Mouse (Mus musculus) liver, adult 2 months (tissue): ENCODE results near the gene Prickle1.

Experiments
- CTCF ChIP-seq: fragments of 200-500 bp; IDR thresholded peaks from 2 replicates; pipeline ENCODE4 v1.5.1; 2011; ENCODE audit warnings: low read depth, low read length, control low read depth
- POLR2A ChIP-seq: fragments of 200-500 bp; IDR thresholded peaks from 2 replicates; pipeline ENCODE4 v1.6.1; 2011; ENCODE audit warnings: low read length, control low read depth; ENCODE audit not compliant: insufficient read depth; ENCODE audit errors: extremely low read depth

DNA sequence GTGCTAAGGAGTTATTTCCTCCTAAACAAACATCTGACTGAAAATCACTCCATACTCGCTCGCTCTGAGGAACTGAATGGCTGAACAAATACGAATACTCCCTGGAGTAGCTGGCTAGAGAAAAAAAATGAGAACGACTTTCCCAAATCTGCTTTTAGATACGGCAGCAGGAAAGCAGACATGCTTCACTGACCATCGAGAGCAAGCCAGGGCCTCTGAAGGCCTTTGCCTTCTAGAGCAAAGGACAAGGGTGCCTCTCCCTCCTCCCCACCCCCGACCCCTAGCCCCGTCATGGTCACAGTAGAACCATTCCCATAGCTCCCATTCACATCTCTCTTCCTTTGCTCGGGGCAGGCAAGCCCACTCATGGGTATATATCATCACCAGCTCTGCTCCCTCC is 16.6 kb downstream of the Prickle1 start:
- TF ChIP-seq POLR2A (no peak), CTCF (no peak)
